Mouse (Mus musculus) urinary bladder, postnatal 25 days (tissue): ENCODE measurements around the gene Acmsd.

Experiments used
- DNase-seq: peaks from one replicate; pipeline ENCODE4 v3.0.0; 2022; ENCODE audit warnings: low spot score

Gene Acmsd

DNA sequence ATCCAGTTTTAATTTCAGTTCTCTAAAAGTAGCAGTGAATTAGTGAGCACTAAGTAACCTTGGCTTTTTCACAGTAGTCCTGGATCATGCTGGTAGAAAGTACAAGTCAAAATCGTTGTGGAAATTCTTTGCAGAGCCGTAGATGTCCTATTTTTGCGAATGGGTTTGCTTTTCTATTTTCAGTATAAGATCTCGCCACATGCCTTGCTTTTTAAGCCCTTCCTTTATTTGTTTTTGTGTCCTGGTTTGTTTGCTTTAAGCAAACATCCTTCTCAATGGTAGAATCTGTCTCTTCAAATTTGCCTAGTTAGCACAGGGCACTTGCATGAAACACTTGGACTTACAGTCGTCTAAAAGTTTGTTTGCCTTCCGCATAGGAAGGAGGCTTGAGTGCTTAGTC, 47.0 kb downstream of the Acmsd start:
- no peak for DNase-seq

DNA sequence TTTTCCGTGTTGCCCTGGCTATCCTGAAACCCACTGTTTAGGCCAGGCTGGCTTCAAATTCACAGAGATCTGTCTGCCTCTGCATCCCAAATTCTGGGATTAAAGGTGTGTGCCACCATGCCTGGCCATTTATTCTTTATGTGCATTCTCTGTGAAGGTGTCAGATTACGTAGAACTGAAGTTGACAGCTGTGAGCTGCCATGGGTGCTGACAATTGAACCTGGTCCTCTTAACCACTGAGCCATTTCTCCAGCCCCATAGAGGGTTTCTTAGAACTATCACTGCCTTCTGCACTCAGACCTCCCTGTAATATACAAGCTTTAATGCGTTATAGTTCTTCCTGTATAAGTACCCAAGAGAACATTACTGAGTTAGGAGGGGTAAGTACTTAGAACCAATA, 49.4 kb downstream of the Acmsd start:
- DNase-seq, result no peak

DNA sequence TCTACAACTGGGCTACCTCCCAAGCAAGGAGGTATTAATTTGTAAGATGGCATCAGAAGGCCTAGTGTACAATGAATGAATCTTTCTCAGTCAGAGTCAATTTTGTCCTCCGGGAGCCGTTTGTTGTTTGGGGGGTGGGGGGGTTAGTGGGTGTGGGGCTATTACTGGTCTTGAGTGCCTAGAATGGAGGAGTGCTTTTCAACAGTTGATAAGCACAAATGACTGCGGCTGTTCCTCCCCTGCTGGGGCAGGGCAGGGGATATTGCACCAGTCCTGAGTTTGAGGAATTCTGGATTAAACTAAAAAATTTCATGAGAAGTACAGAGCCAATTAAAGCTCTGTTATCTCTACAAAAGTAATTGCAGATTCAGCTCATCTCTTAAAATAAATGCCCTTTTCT, 50.9 kb downstream of the Acmsd start:
- no peak for DNase-seq

DNA sequence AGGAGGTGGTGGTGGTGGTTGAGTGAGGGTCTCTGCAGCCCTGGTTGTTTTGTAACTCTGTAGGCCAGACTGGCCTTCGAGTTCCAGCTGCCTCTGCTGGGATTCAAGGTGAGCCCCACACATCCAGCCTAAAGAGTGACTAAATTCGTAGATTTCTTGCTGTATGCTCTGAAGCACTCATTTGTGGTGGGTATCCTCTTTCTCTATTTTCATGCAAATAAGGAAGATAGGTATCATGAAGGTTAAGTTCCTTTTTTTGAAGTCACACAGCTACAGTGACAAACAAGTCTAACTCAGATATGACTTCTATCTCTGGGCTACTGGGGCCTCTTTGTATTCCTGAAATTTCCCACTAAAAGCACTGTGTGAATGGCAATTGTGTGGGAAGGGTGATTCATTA, 51.6 kb downstream of the Acmsd start:
- no peak for DNase-seq

- no peak for DNase-seq
Measured at GRCm38 (mm10) chr1:127783862-127784261, 54.6 kb downstream of the Acmsd start.

DNA sequence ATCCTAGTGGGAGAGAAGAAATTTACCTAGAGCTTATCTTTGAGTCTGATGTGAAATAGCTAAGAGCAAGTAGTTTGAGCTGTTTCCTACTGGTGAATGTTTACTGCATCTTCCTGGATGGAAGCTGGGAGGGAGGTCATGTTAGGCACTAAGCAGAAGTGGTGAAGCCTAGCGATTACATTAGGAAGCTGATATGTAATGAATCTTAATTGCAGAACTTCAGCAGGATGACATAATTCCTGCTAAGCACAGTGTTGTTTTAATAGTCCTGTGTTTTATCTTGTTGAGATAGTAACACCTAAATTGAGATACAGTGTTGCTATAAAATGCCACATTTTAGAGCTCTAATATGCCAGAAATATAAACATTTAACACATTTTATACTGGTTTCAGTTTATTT, 56.7 kb downstream of the Acmsd start:
- no peak for DNase-seq

- no peak for DNase-seq
Measured at GRCm38 (mm10) chr1:127788943-127789342, 59.7 kb downstream of the Acmsd start.

DNA sequence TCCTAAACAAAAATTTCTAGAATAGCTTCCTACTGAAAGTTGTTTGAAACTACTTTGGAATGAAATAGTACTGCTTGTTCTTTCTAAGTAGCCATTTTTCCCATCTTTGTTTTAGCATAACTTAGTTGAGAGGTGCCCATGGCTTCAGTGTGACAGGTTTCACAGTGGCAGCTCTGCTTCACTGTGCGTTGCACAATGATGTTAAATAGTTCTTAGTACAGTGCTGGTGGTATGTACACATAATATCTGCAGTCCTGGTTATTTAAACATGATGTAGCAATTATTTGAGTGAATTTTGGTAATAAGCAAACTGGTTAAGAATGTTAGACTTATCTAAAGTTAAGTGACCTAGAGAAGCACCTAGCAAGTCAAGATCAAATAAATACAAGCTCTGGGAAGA, 64.2 kb downstream of the Acmsd start:
- DNase-seq, result no peak

GRCm38 (mm10) chr1:127795087-127795769, 66.0 kb downstream of the Acmsd start:
- no peak for DNase-seq

DNA sequence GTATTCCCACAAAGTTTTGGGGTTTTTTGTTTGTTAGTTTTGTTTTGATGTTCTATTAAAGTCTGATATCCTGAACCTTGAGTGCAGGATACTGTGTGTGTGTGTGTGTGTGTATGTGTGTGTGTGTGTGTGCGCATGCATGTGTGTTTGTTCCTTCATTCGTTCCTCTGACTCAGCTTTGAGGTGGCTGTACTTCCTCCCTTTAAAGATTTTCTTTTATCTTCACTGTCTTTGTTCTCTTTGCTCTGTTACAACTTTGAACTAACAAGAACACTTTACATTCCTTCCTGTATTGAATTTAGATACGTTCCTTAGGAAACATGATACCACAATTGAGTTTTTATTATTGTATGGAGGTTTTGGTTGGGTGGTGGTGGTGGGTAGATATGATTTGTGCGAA, 67.1 kb downstream of the Acmsd start:
- no peak for DNase-seq

DNA sequence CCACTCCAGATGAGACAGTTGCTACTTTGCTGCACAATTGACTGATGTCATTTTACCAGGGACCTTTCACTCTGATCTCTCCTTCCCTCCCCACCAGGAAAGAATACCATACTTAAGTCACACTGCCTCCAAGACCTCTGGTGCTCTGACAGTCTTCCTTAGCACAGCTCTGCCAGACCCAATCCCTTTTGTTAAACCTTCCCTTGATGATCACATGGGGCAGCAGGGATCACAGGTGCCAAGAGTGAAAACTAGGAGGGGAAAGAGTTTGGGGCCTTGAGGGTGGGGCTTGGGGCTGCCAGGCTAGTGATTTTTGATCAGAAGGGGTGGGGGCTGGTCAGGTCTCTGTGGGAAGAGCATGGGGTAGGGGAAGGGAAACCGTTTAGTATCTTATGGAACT, 67.5 kb downstream of the Acmsd start:
- no peak for DNase-seq

GRCm38 (mm10) chr1:127802916-127803315, 73.7 kb downstream of the Acmsd start:
- no peak for DNase-seq

GRCm38 (mm10) chr1:127808671-127809070, 79.5 kb downstream of the Acmsd start:
- DNase-seq, result no peak

DNA sequence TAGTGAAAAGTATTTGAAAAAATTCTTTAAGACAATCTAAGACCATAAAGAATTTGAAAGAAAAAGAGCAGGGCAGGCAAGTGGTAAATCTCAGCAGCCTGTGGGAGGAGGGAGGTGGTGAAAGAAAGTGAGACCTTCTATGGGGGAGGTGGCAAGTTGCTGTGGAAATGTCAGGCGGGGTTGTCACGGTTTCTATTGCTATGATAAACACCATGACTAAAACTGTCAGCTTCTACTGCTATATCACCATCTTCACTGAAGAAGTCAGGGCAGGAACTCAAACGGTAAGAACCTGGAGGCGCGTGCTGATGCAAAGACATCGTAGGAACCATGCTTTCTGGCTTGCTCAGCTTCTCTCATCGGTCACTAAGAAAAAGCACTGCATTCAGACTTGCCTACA, 83.7 kb downstream of the Acmsd start:
- DNase-seq, result no peak

GRCm38 (mm10) chr1:127816381-127816780, 87.2 kb downstream of the Acmsd start:
- DNase-seq, result no peak
